Mouse (Mus musculus) heart, postnatal 10 days (tissue): Measurements from ENCODE around the gene Cenpu. TPM values are rescaled to one million over a fixed set of nuclear protein-coding genes. Genes with fewer than 3 reads are reported as not detected.
"Not testable (repeated sequence)": the region's sequence is repeated elsewhere in the genome, so short reads cannot be mapped to it uniquely, and the experiment has no call there.

Source experiments
- DNase-seq, 2 experiments: peaks; one replicate each; pipeline ENCODE4 v3.0.0; 2021
- intact Hi-C: fragments of 180-260 bp; cut with DNase I; formaldehyde crosslinking; loops from one replicate; pipeline ENCODE4 v1.15.1; 2025
- total RNA-seq, 2 experiments: library from RNA; stranded (reverse); gene quantifications; 2 replicates each; pipeline ENCODE4 v1.2.3; 2021

The Cenpu gene
- total RNA-seq, 2 experiments from 2014 or later = 3.0 to 4.6 TPM

GRCm38 (mm10) chr8:46546431-46547176 is 5.2 kb upstream of the Cenpu start:
- peak; percentile 53 to 73 for DNase-seq
- intact Hi-C loops = loop anchor here (1.0 to 5.0 kb wide), 2 partner anchors 235 to 359 kb away; no protein-coding TSS in a partner anchor

- peak; percentile 75 to 81 for DNase-seq
- intact Hi-C loops = loop anchor here (1.0 to 5.0 kb wide), 2 partner anchors 236 to 360 kb away; no protein-coding TSS in a partner anchor
These were observed 4.6 kb upstream of the Cenpu start for GRCm38 (mm10) chr8:46547245-46547644.

GRCm38 (mm10) chr8:46550058-46550457 is 1.8 kb upstream of the Cenpu start:
- DNase-seq = no peak
- intact Hi-C loops = loop anchor here (5.0 kb wide), 1 partner anchor 402 kb away; no protein-coding TSS in a partner anchor

GRCm38 (mm10) chr8:46551029-46551428 is 799 bp upstream of the Cenpu start:
- intact Hi-C loops = loop anchor here (5.0 kb wide), 1 partner anchor 401 kb away; no protein-coding TSS in a partner anchor
- peak; percentile 25 to 34 for DNase-seq

GRCm38 (mm10) chr8:46552441-46552765 is 575 bp downstream of the Cenpu start:
- DNase-seq = peak; percentile 19 to 45
- intact Hi-C loops = loop anchor here (5.0 kb wide), 1 partner anchor 400 kb away; no protein-coding TSS in a partner anchor

- intact Hi-C loops = no loop called here
- peak; percentile 21 to 54 for DNase-seq
These were observed 7.6 kb downstream of the Cenpu start for GRCm38 (mm10) chr8:46559428-46559827.

GRCm38 (mm10) chr8:46562333-46562732 is 10.5 kb downstream of the Cenpu start:
- DNase-seq = no peak
- intact Hi-C loops = no loop called here

- DNase-seq = no peak
- intact Hi-C loops = no loop called here
These were observed 15.2 kb downstream of the Cenpu start for GRCm38 (mm10) chr8:46566914-46567529.

- no peak for DNase-seq
- intact Hi-C loops = no loop called here
These were observed 16.1 kb downstream of the Cenpu start for GRCm38 (mm10) chr8:46567946-46568345.

GRCm38 (mm10) chr8:46568942-46569341 is 17.1 kb downstream of the Cenpu start:
- intact Hi-C loops = no loop called here
- DNase-seq = no peak

- peak in 1 of 2 experiments; percentile 10 for DNase-seq
- intact Hi-C loops = no loop called here
These were observed 18.0 kb downstream of the Cenpu start for GRCm38 (mm10) chr8:46569659-46570441.

- DNase-seq = peak; percentile 42
- intact Hi-C loops = no loop called here
These were observed 18.8 kb downstream of the Cenpu start for GRCm38 (mm10) chr8:46570673-46571072.

- intact Hi-C loops = no loop called here
- DNase-seq = no peak
These were observed 21.6 kb downstream of the Cenpu start for GRCm38 (mm10) chr8:46573446-46573845.

- DNase-seq = no peak
- intact Hi-C loops = no loop called here
These were observed 22.1 kb downstream of the Cenpu start for GRCm38 (mm10) chr8:46573964-46574363.

GRCm38 (mm10) chr8:46578794-46579193 is 27.0 kb downstream of the Cenpu start:
- intact Hi-C loops = no loop called here
- DNase-seq = no peak

GRCm38 (mm10) chr8:46584328-46584727 is 32.5 kb downstream of the Cenpu start:
- DNase-seq, intact Hi-C loops: not testable (repeated sequence)

- intact Hi-C loops = no loop called here
- DNase-seq = no peak
These were observed 33.7 kb downstream of the Cenpu start for GRCm38 (mm10) chr8:46585576-46585975.

GRCm38 (mm10) chr8:46587911-46588310 is 36.1 kb downstream of the Cenpu start:
- no peak for DNase-seq
- intact Hi-C loops = no loop called here

GRCm38 (mm10) chr8:46588663-46589062 is 36.8 kb downstream of the Cenpu start:
- no peak for DNase-seq
- intact Hi-C loops = no loop called here

GRCm38 (mm10) chr8:46593067-46593466 is 41.2 kb downstream of the Cenpu start:
- intact Hi-C loops = no loop called here
- DNase-seq = peak in 1 of 2 experiments; percentile 8

GRCm38 (mm10) chr8:46593772-46594171 is 41.9 kb downstream of the Cenpu start:
- peak; percentile 44 to 51 for DNase-seq
- intact Hi-C loops = no loop called here
